Mouse (Mus musculus): ENCODE measurements around the gene Capn5. TPM values are rescaled to one million over a fixed set of nuclear protein-coding genes. Genes with fewer than 3 reads are reported as not detected.

The Capn5 gene
- total RNA-seq (2023) = under 1 TPM; 0.33 to 0.96 TPM

DNA sequence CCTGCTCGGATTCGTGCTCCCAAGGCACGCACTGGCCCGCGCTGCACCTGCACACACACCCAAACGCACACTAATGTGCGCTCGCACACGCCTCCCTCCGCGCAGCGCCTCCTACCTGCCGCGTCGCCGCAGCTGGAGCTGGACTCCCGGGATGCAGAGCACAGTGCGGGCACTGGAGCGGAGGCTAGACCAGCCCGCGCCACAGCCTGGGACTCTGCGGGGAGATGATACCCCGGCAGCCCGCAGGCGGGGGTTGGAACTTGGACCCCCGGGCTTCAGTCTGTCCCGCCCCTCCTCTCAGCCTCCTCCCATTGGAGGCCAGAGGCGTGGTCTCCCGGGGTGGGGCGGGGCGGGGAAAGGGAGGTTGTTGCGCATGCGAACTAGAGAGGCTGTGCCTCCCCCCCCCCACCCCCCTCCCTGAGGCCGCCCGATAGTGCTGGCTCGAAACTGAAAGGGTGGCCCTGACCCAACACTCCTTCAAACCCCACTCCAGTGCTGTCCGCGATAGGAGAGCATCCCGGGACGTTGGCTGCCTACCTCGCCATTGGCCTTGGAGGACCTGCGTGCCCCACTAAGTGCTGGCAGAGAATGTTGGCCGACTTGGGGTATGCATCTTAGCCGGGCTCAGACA, at the start of gene Capn5:
Capn5 (minus strand) TSS at position 346 of the 631 bp plus-strand sequence.

DNA sequence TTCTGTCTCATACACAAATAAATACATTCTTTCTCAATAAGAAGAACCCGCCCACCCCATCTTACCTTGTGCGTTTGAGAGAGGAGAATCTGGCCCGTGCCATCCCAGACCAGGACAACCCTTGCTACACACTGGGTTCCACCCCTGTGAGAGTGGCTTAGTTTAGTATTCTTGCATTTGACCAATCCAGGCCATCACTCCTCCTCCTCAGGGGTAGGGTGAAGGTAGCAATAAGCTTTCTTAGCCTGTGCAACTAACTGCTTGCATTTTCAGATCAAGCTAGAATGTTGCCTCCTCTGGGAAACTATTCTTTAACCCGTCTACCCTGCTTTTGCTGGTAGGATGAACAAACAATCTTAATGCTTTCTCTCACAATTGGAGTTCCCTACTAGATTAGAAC, 21.3 kb upstream of the Capn5 start, which contains the start of gene B3gnt6:
B3gnt6 (minus strand) TSS at position 101 of the 400 bp plus-strand sequence.

DNA sequence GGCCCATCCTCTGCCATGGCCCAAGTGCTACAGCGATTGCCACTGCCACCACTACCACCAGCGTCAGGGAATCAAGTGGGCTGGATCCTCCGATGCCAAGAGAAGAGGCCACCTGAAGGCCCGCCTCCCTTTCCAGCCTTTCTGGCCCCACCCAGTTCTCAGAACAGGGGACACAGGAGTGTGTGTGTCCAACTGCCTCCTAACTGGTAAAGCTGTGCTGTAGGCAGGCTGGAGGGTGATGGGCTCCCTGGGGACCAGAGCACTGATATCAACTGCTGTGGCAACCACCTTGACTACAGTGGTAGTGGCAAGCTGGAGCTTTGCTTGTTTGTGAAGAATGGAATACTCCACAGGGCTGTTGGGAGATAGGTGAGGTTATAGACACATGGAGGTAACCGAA, 32.7 kb downstream of the Capn5 start, which contains the start of gene Omp:
Omp (minus strand) TSS at position 101 of the 400 bp plus-strand sequence.

DNA sequence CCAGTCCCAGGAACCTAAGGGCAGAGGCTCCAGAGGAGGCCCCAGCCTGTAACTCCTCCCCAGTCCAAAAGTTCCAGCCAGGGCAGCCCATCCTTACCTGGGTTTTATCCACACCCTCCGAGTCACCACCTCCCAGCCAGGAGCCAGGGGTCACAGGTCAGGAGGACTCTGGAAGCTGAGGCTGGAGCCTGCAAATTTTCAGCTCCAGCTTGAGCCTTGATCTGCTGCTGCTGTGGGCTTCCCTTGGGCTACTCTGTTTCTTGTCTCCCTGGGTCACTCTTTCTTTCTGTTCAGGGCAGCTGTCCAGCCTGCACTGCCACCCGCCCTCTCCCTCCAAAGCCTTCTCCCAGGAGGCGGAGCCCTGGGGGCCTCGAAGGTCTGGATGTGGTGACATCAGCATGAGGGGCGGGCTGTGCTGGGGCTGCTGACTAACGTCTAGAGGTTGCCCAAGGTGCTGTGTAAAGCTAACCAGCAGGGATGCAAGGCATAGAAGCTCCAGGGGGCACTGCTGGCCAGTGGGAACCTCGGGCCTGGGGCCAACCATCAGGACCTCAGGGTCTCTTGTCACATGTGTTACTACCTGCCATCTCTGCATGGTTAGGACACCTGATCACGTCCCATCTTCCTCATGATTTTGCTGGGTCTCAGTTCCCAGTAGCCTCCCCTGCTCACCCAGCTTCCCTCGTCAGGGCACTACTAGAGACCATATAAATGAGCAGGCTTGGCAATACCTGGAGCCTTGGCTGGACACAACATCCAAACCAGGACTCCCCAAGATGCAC, 58.7 kb downstream of the Capn5 start, which contains the start of gene Myo7a:
Myo7a (minus strand) TSS at position 346 of the 782 bp plus-strand sequence.

Other genes starting within 250 kb of the Capn5 start
- 1 to 10 TPM; 5.0 to 6.7 TPM for gene Myo7a, start 58.8 kb downstream of the Capn5 start, total RNA-seq (2023)
- gene Omp, start 32.8 kb downstream of the Capn5 start, total RNA-seq (2023) = under 1 TPM in 1 of 2 experiments, not detected in 1; 0.41 TPM
- gene B3gnt6, start 21.2 kb upstream of the Capn5 start, total RNA-seq (2023) = under 1 TPM in 1 of 2 experiments, not detected in 1; 0.33 TPM
- gene Acer3, start 142.9 kb upstream of the Capn5 start, total RNA-seq (2023) = 1 to 10 TPM; 6.8 TPM
- gene Tsku, start 183.1 kb upstream of the Capn5 start, total RNA-seq (2023) = under 1 TPM in 1 of 2 experiments, not detected in 1; 0.26 TPM

Measured in T-cell, adult 66 days (primary cell).